Mouse (Mus musculus) B cell, adult 2 months (primary cell): ENCODE measurements around the gene Uri1.

ENCODE experiments used
- DNase-seq, 2 experiments: peaks; one replicate each; pipeline ENCODE4 v3.0.0; 2022

Uri1 gene

DNA sequence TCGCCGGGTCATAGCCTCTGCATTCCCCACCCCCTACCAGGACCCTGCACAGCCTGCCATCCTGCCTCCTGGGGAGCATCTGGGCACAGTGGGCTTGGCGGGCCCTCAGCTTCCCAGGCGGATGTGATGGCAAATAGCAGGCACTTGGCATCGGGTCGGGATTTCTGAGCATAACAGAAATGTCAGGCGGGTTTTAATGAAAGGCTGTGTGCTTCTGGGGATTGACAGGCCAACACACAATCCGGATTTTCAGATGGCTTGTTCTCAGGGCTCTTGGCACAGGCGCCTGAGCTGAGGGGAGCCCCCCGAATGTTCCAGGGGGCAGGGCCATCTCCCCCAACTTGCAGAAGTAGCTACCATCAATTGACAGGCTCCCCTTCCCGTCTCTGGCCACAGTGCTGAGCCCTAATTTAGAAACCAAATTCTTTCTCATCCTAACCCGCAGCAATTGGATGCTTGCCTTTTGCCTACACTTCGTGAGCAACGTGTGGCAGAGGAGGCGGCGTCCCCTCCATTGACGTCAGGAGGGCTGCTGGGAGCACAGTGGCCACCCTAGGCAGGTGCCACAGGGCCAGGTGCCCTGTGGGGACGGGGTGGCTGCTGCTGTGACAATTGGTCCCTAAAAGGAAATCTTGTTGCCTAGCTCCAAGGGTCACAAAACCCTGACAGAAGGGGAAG, 106.5 kb downstream of the Uri1 start:
- no peak for DNase-seq

GRCm38 (mm10) chr7:37911802-37912122, 111.6 kb downstream of the Uri1 start:
- no peak for DNase-seq

GRCm38 (mm10) chr7:37911114-37911801, 112.1 kb downstream of the Uri1 start:
- DNase-seq, result no peak

GRCm38 (mm10) chr7:37910161-37910560, 113.2 kb downstream of the Uri1 start:
- no peak for DNase-seq
